Mouse (Mus musculus): ENCODE data around the gene Crmp1.
A peak's percentile ranks its signal among the peaks of the same experiment; 100 is the strongest.

The Crmp1 gene

DNA sequence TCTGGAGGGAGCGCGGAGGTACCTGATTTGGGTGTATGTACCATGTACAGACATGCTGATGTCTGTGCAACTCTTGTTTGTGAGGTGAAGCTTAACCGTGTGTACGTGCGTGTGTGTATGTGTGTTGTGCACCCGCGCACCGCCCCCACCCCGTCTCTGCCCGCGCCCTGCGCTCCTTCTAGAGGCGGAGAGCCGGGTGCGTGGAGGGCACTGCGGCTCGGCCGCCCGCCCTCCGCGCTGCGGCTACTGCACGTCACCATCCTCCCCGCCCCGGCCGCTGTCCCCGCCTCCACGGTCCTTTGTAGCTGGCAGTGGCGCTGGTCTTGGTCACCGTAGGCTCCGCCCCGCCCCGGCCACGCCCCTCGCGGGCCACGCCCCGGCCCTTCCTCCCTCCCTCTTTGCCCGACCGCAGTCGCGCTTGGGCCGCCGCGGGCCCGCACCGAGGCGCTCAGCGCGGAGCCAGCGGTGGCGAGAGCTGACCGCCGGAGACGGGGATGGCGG is at the start of gene Crmp1:
Gene Crmp1, plus strand, starts transcription at position 290 of the 501 bp plus-strand sequence.
- ATAC-seq (ENCODE audit: low TSS enrichment): peak; percentile 60

- ATAC-seq (ENCODE audit: low TSS enrichment): no peak
Observed at GRCm38 (mm10) chr5:37196196-37196595, 45.5 kb upstream of the Crmp1 start.

- no peak for ATAC-seq (ENCODE audit: low TSS enrichment)
Observed at GRCm38 (mm10) chr5:37196666-37197250, 45.0 kb upstream of the Crmp1 start.

- ATAC-seq (ENCODE audit: low TSS enrichment): 0 out of 2 replicates have a peak, but pooled peaks have one; percentile 24
Observed at GRCm38 (mm10) chr5:37197423-37197822, 44.3 kb upstream of the Crmp1 start.

DNA sequence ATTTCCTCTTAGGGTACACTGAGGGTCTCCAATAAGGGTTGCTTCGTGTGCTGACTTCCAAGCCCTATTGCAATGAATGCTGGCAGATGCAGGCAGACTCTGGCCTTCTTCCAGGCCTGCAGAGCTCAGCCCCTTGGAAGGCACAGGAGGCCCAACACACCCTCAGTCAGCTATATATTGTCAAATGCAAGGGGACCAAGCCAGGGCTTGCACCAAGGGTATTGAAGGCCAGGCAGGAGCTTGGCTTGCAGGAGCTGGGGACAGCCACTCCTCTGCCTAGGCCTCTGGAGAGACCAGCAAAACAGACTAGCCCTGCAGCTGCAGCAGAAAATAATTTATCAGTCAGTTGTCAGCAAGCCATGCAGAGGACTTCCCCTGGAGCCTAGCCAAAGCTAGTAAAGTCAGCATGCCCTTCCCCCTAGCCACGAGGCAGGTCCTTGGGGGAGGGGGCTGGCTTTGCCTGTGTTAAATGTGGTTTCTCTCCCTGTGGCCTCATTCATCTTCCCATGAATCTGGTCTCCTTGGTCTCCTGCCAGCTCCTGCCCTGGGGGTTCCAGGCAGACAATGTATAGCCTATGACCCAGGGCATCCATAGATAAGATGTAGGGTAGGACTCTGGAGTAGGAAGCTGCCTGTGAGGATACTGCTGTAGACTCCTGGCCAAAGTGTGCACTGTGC is 43.6 kb upstream of the Crmp1 start:
- ATAC-seq (ENCODE audit: low TSS enrichment): no peak

GRCm38 (mm10) chr5:37202285-37202684 is 39.5 kb upstream of the Crmp1 start:
- ATAC-seq (ENCODE audit: low TSS enrichment): no peak

DNA sequence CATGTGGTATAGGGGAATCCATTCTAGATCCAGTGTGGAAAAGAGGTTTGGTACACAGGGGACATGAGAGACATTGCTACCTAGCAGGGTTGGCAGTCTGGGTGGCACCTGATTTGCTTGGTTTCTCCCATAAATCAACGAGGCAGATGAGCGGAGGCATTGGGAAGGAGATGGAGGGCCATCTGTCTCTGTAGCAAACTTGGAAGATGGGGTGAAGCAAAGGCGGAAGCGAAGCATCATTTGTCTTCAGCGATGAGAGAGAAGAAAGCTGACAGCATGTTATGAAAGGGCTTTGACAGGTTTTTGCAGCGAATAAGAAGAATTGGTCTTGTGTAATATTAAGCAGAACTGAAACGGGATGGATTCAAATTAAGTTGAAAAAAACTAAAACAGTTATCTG is 36.9 kb upstream of the Crmp1 start:
- ATAC-seq (ENCODE audit: low TSS enrichment): peak; percentile 59

DNA sequence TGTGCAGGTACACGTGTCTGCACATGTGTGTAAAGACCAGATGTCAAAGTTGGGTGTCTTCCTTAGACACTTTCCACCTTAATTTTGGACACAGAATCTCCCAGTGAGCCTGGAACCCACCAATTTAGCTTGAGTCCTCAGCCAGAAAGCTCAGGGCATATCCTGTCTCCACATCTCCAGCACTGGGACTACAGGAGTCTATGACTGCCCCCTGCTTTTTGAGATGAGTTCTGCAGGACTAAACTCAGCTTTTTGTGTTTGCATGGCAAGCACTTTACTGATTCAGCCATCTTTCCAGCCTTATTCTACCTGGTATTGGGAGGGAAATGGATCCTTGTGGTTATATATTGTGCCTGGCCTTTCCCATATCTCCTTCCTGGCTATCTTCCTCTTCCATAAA is 36.3 kb upstream of the Crmp1 start:
- peak; percentile 72; the same call in 1 of the 2 replicates for ATAC-seq (ENCODE audit: low TSS enrichment)

DNA sequence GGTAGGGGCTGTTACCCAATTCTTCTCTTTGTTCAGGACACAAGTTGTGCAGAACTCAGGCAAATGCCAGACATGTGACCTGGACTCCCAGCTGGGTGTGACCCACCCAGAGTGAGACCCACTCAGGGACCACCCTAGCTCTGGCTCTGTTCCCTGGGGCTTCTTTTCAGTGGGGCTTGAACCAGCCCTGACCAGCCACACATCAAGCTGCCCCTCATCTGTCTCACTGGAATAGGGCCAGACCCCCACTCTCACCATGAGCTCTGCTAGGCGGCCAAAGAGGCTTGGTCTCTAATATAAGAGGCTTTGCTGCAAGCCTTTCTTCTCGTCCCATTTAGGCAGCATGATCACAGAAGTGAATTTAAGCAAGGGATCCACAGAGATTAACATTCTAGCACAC is 35.4 kb upstream of the Crmp1 start:
- no peak for ATAC-seq (ENCODE audit: low TSS enrichment)

- ATAC-seq (ENCODE audit: low TSS enrichment): peak; percentile 38; the same call in 1 of the 2 replicates
Observed at GRCm38 (mm10) chr5:37212938-37213708, 28.6 kb upstream of the Crmp1 start.

DNA sequence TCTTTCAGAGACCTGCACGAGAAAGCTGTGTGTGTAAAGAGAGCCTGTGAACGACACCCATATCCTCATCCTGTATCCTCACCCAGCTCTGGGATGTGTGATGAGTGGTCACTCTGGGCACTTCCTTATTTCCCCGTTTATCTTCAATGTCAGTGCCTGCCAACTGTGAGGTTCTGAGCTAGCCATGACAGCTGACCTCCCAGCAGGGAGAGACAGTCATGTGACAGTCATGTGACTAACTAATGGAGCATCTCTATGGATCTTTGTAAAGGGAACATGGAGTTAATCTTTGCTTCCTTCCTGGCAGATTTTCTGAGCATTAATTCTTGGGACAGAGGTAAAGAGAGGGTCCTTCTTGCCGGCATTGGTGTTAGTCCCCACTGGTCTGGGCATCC is 28.0 kb upstream of the Crmp1 start:
- no peak for ATAC-seq (ENCODE audit: low TSS enrichment)

GRCm38 (mm10) chr5:37214614-37215013 is 27.1 kb upstream of the Crmp1 start:
- ATAC-seq (ENCODE audit: low TSS enrichment): no peak

GRCm38 (mm10) chr5:37215276-37215675 is 26.5 kb upstream of the Crmp1 start:
- ATAC-seq (ENCODE audit: low TSS enrichment): no peak

- ATAC-seq (ENCODE audit: low TSS enrichment): peak; percentile 39
Observed at GRCm38 (mm10) chr5:37219615-37220014, 22.1 kb upstream of the Crmp1 start.

DNA sequence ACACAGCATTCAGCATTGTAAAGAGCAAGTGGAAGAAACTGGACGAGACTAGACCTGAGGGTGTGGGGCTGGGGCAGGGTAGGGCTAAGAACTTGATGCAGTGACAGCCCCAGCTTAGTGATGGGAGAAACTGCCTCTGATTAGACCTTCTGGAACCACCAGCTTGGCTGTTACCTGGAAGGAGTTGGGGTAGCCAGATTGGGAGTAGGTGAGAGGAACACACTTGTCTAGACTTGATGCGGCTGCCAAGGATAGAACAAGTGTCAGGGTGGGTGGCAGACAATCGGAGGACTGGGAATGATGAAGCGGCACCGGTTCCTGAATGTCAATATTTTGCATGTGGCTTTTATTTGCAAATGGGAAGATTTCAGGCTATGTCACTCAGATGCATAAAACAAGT is 21.2 kb upstream of the Crmp1 start:
- ATAC-seq (ENCODE audit: low TSS enrichment): peak; percentile 54

DNA sequence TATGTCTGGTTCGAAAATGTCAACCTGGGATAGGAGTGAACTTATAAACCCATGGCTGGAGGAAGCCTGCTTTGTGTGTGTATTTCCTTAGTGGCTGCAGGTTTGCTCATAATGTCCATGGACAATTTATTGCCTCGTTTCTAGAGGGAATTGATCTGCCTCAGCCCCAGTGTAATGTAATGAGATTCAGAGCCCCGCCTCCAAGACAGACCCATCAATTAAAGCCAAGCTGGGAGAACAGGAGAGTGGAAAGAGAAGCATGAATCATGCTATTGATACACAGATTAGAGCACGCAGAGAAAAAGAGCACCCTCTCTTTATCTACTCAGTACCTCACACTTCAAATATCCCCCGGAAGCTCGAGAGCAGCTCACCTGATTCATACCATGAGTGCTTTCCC is 20.2 kb upstream of the Crmp1 start:
- ATAC-seq (ENCODE audit: low TSS enrichment): no peak

GRCm38 (mm10) chr5:37222316-37222715 is 19.4 kb upstream of the Crmp1 start:
- ATAC-seq (ENCODE audit: low TSS enrichment): no peak

GRCm38 (mm10) chr5:37225708-37226107 is 16.0 kb upstream of the Crmp1 start:
- peak; percentile 42 for ATAC-seq (ENCODE audit: low TSS enrichment)

DNA sequence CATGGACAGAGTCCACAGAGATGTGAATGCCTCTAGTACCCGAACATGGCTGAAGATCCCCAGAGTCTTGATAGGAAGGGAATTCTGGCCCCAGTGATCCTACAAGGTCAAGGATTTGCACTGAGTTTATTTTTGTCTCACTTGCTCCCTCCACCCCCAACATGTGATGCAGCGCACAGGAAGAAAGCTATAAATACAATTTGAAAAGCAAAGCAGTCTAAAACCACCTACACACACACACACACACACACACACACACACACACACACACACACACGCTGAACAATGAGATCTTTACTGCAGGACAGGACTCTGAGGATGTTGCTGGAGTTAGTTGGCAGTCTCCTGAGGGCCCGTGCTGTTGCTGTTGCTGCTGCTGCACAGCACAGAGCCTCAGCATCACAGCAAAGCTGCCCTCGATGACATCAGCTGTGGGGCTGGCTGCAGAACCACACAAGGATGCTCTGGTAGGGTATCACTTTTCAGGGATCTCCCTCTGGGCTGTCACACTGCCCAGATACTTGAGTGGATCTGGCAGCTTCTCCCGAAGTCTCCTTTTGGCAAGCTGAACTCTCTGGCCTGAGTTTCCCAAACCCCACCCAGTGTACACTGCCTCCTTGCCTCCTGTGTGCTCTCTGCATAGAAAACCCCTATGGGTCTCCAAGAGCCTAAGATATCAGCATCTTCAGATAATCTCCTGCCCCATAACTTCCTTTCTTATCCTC is 13.6 kb upstream of the Crmp1 start:
- peak; percentile 35 for ATAC-seq (ENCODE audit: low TSS enrichment)

GRCm38 (mm10) chr5:37228894-37229293 is 12.8 kb upstream of the Crmp1 start:
- peak; percentile 2; the same call in 1 of the 2 replicates for ATAC-seq (ENCODE audit: low TSS enrichment)

DNA sequence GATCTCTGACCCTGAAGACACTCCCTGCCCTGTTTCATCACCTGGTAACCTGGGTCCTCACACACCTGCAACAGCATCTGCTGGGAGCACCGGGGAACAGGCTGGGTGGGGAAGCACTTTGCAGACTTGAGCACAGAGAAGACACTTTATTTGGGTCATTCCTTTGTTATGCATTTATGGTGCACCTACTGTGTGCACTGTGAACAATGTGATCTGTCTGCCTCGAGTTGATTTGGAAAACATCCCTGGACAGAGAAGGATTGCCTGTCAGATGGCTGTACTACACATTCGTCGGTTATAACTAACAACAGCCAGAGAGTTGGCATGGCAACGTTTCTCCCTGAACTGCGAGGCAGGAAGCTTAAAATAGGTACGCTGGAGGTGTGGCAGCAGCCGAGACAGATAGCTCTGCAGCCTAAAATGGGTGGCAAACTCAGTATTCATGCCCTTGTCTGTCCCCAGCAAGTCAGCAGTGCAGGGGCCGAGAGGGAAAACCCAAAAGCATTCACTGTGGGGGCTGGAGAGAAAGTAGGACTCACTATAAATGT is 8.7 kb upstream of the Crmp1 start:
- peak; percentile 79 for ATAC-seq (ENCODE audit: low TSS enrichment)

- peak; percentile 31; the same call in 1 of the 2 replicates for ATAC-seq (ENCODE audit: low TSS enrichment)
Observed at GRCm38 (mm10) chr5:37238654-37239053, 3.1 kb upstream of the Crmp1 start.

Measured in frontal cortex, adult (tissue).